Mouse (Mus musculus): ENCODE measurements around the gene Kcnk2. TPM values are rescaled to one million over a fixed set of nuclear protein-coding genes. Genes with fewer than 3 reads are reported as not detected.

Kcnk2 gene
- total RNA-seq, 2 experiments from 2014 or later: 2.8 to 3.2 TPM

DNA sequence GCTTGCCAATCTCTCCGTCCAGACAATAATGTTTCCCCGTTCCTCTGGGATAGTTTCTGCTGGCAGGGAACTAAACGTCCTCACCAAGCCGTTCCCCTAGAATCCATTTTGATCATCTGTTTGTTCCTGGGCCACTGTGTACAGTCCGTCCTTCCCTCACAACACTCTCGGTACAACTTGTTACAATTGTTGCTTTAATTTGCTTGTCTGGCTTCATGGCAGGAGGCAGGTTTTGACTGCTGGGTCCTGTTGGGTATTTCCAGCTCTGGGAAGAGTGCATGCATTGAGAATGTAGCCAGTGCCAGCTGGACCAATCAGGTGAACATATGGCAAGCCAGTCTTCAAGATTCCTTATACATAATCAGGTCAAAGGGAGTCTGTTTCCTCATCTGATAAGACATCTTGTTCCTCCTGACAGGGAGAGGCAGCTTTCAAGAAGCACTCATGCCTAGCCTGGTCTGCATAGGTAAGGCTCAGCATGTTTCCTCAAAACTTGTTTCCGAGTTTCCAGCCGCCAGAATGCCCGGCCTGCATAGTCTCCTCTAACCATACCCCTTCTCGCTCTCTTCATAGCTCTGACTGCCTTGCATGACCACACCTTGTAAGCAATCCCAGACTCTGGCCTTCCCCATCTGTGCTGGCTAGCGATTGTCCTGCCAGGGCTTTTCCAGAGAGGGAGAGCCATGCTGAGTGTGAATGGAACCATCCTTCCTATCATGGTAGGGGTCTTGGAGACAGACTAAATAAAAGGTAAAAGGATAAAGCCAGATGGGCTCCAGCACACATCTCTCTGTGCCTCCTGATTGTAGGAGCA is 184.1 kb downstream of the Kcnk2 start:
- DNase-seq: no peak

DNA sequence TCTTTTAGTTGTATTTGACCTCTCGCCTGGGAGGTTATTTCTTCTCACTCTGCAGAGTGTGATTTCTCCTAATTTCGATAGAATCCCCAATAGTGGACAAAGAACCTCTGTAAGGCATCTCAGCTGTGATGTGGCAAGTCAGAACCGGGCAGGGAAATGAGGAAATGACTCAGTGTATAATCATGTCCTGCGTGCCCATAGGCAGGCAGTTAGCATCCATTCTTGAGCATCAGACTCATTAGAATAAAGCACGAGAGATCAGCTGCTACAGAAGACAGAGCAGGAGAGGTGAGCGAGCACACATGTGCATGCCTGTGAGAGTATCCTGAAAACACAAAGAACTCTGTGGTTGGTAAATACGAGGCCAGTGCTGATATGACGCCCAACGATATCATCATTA is 186.9 kb downstream of the Kcnk2 start:
- no peak for DNase-seq

DNA sequence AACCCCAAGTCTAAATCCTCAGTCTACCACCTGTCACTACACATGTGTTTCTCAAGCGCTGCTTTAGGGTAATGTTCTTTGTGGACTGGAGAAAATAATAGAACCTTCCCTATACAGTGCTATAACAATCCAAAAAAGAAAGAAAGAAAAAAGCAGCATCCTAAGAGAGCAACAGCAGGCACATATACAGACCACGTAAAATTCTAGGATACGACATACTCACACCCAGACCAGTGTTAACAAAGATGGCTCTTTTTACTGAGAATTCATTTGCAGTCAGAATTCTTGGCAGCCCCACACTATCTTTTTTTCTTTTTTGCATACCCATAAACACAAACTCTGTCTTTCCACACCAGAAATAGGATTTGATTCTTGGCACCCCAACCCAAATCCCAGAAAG is 187.6 kb downstream of the Kcnk2 start:
- DNase-seq: no peak

DNA sequence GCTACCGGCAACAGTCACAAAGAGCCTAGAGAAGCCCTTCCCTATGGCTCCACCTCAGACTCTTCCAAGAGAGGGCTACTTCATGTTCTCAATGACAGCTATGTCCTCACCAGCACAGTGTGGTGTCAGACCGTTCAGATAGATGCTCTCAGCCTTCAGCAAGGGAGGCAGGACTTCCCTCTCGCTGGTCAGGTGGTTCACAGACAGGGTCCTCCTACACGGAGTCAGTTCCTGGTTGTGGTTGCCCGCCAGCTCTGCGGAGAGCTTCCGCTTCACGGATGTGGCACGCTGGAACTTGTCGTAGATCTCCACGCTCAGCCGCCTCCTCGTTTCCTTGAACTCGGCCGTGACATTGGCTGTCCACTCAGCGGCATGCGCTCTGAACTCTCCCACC is 192.4 kb downstream of the Kcnk2 start:
- DNase-seq: no peak

DNA sequence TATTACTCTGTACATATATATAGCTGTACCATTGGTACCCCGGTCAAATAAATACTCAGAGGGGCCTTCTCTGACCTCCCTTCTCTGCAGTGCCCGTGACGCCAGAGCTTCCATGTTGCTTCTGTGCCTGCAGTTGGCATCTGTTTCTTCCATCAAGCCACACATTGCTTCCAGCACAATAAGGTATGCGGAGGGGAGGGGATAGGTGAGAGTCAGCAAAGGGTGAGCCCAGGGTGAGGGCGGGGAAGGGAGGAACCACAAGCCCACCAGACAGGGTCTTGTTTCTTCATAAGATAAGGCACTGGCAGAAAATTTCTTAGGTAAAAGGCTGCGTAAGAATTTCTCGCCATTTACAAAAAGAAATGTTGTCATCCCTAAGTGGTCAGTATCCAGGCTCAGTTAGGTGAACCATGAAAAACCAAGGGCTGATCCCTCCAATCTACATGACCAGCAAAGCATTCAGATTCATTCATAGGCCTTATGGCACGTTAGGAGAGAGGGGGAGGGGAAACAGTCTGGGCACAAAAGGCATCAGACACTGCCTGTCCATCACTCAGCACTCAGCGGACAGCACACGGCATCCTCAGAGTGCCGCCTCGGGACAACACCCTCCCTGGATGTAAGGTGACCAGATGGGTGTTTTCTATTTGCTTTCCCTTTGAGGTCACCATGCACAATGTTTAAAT is 192.9 kb downstream of the Kcnk2 start:
- no peak for DNase-seq

DNA sequence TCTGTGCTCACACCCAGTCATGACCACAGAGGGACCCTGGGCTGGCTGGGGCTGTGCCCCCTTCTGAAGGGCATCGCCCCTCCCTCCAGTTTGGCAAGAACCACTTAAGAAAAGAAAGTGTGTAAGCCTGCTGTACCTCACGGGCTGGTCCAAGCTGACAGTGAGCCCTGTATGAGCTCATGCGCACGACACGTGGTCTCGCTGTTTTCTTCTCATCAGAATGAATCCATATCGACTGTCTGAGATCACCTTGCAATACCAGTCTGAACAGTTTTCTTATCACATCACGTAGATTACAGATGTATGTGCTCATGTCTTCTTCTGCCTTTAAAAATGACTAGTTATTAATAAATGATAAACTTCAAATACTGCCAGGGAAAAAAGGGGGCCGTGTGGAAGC is 193.5 kb downstream of the Kcnk2 start:
- DNase-seq: no peak

DNA sequence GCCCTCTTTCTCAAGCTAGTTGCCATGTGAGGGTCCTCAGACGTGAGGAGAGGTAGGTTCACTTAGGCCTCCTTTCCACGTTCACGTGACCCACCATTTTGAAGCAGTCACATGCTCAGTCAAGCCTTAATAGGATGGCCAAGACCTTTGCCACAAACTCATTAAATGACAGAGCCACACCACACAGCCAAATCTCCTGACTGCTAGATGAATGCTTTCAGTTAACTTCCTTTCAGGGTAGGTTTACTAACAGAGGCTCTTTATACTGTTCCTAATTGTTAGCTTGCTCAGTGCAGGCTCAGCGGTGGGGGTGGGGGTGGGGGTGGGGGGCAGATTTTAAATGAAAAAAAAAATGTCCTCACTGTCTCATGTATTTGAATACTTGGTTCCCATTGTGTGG is 206.3 kb downstream of the Kcnk2 start:
- DNase-seq: no peak

DNA sequence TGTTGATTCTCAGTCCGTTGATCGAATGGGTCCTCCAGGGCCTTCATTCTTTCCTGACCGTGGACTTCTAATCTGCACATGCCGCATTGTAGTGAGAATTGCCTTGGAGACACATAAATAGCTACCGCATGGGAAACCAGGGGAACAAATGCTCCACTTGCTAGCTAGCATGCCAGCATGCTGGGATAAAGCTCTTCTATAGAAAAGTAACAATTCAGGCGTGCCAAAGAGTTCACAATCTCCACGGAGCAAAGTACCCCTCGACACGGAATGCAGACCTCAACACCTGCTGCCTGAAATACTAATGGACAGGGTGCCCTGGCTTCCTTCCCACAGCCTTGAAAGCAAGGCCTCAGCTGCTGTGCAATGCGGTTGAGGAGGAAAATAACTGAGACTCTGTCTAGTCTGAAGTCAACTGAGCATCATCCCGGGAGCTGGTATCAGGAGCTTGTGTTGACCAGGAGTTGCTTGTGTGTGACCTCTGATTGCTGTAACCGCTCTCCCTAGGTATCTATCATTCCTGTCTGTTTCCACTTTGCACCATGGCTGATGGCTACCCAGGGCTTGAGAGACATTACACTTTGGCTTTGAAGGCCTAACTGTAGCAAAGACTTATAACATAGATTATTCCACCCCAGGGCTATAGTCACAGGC is 214.2 kb downstream of the Kcnk2 start:
- DNase-seq: no peak

DNA sequence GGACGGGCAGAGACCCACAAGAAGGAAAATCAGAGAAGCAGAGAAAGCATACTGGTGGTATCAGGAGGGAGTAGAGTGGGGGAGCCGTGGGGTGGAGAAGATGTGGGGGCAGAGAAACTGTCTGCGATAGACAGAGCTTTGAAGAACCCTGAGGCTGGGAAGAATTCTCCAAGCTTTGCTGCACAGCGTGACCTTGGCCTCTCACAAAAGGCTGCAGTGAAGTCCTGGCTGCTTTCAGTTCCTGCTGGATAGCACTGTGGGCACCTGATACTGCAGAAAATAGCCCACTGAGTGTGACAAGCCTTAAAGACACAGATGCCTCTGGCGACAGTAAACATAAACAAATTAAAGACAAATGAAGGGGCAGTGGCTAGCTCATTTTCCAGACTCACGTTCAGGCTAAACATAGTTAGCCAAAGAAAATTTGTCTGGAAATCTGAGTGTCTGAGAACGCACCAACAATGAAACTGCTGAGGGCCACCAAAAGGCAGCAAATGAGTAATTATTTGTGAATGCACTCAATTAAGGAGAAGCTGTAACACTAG is 216.8 kb downstream of the Kcnk2 start:
- no peak for DNase-seq

DNA sequence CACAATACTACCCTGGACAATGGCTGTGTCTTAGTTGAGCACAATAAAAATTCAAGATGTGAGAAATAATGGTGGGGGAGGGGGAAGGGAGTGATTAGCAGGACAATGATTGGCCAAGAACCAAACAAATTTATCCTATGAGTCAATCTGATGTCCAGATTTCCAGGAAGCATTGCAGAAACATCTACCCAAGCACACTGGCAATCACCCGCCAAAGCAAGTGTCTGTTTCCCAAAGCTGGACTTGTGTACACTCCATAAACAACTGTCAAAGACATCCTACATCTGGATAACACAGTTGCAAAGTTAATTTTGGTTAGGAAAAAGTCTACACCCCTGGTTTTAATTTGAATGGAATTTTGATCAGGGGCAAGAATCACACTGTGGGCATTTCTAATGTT is 224.3 kb downstream of the Kcnk2 start:
- DNase-seq: no peak

DNA sequence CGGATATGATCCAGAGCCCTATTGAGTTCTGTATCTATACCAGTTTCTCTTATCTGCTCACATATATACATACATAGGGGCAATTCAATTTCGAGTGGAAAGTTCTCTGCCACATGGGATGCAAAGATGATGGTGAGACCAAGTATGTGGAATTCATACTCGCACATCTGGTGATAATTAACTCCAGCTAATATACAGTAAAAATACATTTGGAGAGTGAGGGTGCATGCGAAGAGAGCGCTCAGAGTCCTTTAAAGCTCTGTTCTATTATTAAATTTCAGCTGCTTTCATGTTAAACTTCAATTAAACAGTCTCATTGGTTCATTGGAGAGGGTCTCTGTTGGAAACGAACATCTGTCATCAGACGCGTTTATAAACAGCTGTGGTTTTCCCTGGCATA is 228.6 kb downstream of the Kcnk2 start:
- no peak for DNase-seq

DNA sequence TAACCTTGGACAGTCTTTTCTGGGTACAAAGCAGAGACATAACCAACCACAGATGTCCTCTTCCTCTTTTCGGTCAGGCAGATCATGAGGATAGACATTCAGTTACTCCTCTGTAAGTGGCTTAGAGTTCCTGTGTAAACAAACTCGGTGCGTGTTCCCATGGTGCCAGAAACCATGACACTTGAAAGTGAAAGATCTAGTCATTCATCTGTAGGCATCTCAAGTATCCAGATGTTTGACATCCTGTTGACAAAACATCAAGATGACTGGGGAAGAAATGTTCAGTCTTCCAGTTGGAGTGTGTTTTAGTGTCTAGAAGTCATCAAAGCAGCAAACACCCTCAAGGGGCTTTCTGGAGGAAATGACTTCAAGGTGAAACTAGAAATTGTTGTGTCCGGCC is 230.9 kb downstream of the Kcnk2 start:
- no peak for DNase-seq

DNA sequence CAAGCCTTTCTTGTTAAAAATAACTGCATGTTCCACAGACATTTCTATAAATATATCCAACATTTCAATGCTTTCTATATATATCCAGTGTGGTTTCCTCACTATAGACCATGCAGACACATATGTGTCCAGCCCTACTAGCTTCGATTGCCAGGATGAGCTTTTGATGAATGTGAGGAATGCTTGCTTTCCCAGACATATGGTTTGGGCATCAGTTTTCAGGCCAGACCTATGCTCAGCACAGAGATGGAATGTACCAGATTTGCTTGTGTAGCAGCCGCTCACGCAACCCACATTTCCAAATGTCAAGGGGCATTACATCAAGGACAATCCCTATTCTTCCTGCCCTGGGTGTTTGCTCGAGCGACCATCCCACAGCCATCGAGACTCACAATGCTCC is 236.3 kb downstream of the Kcnk2 start:
- DNase-seq: no peak

DNA sequence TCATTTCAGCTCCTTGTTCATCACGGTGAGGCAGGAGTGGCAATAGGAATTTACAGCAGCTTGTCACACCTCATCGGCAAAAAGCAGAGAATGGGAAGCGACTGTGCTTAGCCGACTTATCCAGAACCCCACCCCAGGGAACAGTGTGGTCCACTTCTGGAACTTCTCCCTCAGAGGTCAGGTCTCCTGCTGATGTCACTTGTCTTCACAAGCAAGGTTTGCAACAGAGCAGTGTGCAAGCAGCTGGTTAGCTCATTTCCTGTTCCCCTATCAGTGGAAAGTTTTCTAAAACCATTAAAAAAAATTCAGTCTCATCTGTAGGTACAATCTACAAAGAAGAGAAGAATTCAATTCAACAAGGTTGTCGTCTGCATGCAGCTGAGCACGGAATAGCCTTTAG is 236.9 kb downstream of the Kcnk2 start:
- no peak for DNase-seq

DNA sequence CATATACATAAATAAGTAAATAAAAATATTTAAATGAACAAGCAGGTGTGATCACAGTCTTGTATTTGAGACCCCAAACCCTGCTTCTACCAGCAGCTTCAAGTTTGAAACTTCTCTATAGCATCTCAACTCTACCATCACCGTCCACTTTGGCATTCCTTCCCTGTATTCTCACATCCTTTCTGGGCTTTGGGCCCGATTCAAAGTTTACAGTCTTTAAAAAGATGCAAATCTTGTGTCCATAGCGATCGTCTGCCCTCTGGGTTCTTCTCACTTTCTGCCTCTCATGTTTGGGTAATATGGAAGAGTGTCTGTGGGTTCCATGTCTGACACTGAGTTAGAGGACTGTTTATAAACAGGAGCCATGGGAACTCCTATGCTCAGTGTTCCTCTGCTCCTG is 237.4 kb downstream of the Kcnk2 start:
- no peak for DNase-seq

DNA sequence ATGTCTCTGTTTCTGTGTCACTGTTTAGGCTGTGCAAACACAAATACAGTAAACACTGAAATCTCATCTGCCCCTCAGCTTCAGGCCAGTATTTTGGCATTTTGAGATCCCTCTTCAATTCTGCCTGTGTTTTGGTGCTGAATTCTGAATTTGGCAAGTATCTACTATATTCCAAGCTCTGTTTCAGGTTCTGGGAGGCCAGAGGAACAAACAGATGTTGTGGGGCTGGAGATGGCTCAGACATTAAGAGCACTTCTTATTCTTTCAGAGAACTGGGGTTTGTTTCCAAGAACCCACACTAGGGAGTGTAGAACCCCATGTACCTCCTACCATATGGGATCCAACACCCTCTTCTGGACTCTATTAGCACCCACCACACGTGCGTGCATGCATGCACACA is 237.8 kb downstream of the Kcnk2 start:
- no peak for DNase-seq

Small RNAs within 50 kb of the gene (microRNA-seq; reads per million reads assigned to microRNA genes)
- 0 reads per million in 2 experiments for gene Gm24092
